Comparison of ENCODE assay signal across 8 mouse cellular contexts in genomic region chr16:31233167-31233498, GRCm38 (mm10). TPM values are rescaled to one million over a fixed set of nuclear protein-coding genes. Genes with fewer than 3 reads are reported as not detected.
A peak's percentile ranks its signal among the peaks of the same experiment; 100 is the strongest.
DNase-seq lines count a peak whose midpoint lies in the region; ATAC-seq lines count a peak whose summit lies in the region.

No protein-coding gene starts in this region.

- H3K27ac ChIP-seq in forebrain, embryonic 14.5 days (ENCODE audit: low read depth, low read length): no peak overlapping the region
- no peak overlapping the region for H3K27ac ChIP-seq in forebrain, embryonic 11.5 days (ENCODE audit: low read depth, low read length)
- H3K27ac ChIP-seq in lung, embryonic 15.5 days: no peak overlapping the region
- H3K27ac ChIP-seq in intestine, embryonic 16.5 days (ENCODE audit: low read length): no peak overlapping the region
- H3K27ac ChIP-seq in neural tube, embryonic 14.5 days (ENCODE audit: low read depth, low read length): no peak overlapping the region

- 67% methylated on average over 4 of the region's 4 CpGs for WGBS in forebrain, embryonic 14.5 days
- 63% methylated on average over 4 of the region's 4 CpGs for WGBS in forebrain, embryonic 11.5 days
- 17% methylated on average over 4 of the region's 4 CpGs for WGBS in lung, embryonic 15.5 days
- 17% methylated on average over 4 of the region's 4 CpGs for WGBS in intestine, embryonic 16.5 days
- 36% methylated on average over 4 of the region's 4 CpGs for WGBS in neural tube, embryonic 14.5 days

- no peak overlapping the region for H3K9ac ChIP-seq in forebrain, embryonic 14.5 days (ENCODE audit: low read length)
- no peak overlapping the region for H3K9ac ChIP-seq in forebrain, embryonic 11.5 days (ENCODE audit: low read length)
- no peak overlapping the region for H3K9ac ChIP-seq in lung, embryonic 15.5 days
- no peak overlapping the region; the same call in 1 of the 2 replicates for H3K9ac ChIP-seq in intestine, embryonic 16.5 days (ENCODE audit: low read depth, low read length)
- no peak overlapping the region for H3K9ac ChIP-seq in neural tube, embryonic 14.5 days (replicated peaks; ENCODE audit: low read depth, low read length)

- no peaks in the 10 kb centered on the region for H3K9me3 ChIP-seq in forebrain, embryonic 14.5 days (replicated peaks; ENCODE audit: control insufficient read depth, low read length)
- no peaks in the 10 kb centered on the region for H3K9me3 ChIP-seq in forebrain, embryonic 11.5 days (ENCODE audit: control insufficient read depth, low read length)
- no peaks in the 10 kb centered on the region for H3K9me3 ChIP-seq in lung, embryonic 15.5 days
- H3K9me3 ChIP-seq in intestine, embryonic 16.5 days (ENCODE audit: control insufficient read depth, low read length): 0 out of 2 replicates have a peak, but pooled peaks cover 3% of the 10 kb centered on the region
- no peaks in the 10 kb centered on the region for H3K9me3 ChIP-seq in neural tube, embryonic 14.5 days (ENCODE audit: control insufficient read depth, low read length)

- peaks cover 8% of the 10 kb centered on the region for H3K4me1 ChIP-seq in forebrain, embryonic 14.5 days (ENCODE audit: control insufficient read depth, insufficient read depth, low read length)
- no peaks in the 10 kb centered on the region for H3K4me1 ChIP-seq in forebrain, embryonic 11.5 days (replicated peaks; ENCODE audit: control insufficient read depth, insufficient read depth, low read length)
- H3K4me1 ChIP-seq in lung, embryonic 15.5 days: peaks cover 13% of the 10 kb centered on the region
- H3K4me1 ChIP-seq in intestine, embryonic 16.5 days (ENCODE audit: control insufficient read depth, insufficient read depth, low read length): peaks cover 15% of the 10 kb centered on the region
- H3K4me1 ChIP-seq in neural tube, embryonic 14.5 days (ENCODE audit: control insufficient read depth, insufficient read depth, low read length): no peaks in the 10 kb centered on the region

- H3K27me3 ChIP-seq in forebrain, embryonic 14.5 days (replicated peaks; ENCODE audit: control insufficient read depth, insufficient read depth, low read length): no peaks in the 10 kb centered on the region
- H3K27me3 ChIP-seq in forebrain, embryonic 11.5 days (ENCODE audit: control insufficient read depth, insufficient read depth, low read length): no peaks in the 10 kb centered on the region
- 0 out of 2 replicates have a peak, but pooled peaks cover 7% of the 10 kb centered on the region for H3K27me3 ChIP-seq in lung, embryonic 15.5 days
- no peaks in the 10 kb centered on the region for H3K27me3 ChIP-seq in intestine, embryonic 16.5 days (replicated peaks; ENCODE audit: control insufficient read depth, insufficient read depth, low read length)
- H3K27me3 ChIP-seq in neural tube, embryonic 14.5 days (ENCODE audit: control insufficient read depth, insufficient read depth, low read length): no peaks in the 10 kb centered on the region

- no peak for DNase-seq in forebrain, embryonic 14.5 days (ENCODE audit: low spot score)
- DNase-seq in forebrain, embryonic 11.5 days (ENCODE audit: low spot score): no peak
- DNase-seq in lung, postnatal 4 days: no peak
- DNase-seq in cerebellum, adult 9-10 months: no peak
- DNase-seq in right cerebral cortex, adult 2 months (ENCODE audit: low spot score in 2 of 2): no peak

- H3K4me3 ChIP-seq in forebrain, embryonic 14.5 days (ENCODE audit: low read depth, low read length): no peak overlapping the region
- H3K4me3 ChIP-seq in forebrain, embryonic 11.5 days (ENCODE audit: low read depth, low read length): no peak overlapping the region
- H3K4me3 ChIP-seq in lung, embryonic 15.5 days: 0 out of 2 replicates have a peak overlapping the region, but pooled peaks have one; percentile 6
- H3K4me3 ChIP-seq in intestine, embryonic 16.5 days (ENCODE audit: low read length): peak overlapping the region; percentile 17
- H3K4me3 ChIP-seq in neural tube, embryonic 14.5 days (ENCODE audit: low read depth, low read length): no peak overlapping the region

- H3K36me3 ChIP-seq in forebrain, embryonic 14.5 days (ENCODE audit: control insufficient read depth, insufficient read depth, low read length): no peaks in the 10 kb centered on the region
- no peaks in the 10 kb centered on the region for H3K36me3 ChIP-seq in forebrain, embryonic 11.5 days (ENCODE audit: control insufficient read depth, insufficient read depth, low read length)
- H3K36me3 ChIP-seq in lung, embryonic 15.5 days: no peaks in the 10 kb centered on the region
- no peaks in the 10 kb centered on the region for H3K36me3 ChIP-seq in intestine, embryonic 16.5 days (ENCODE audit: control insufficient read depth, insufficient read depth, low read length)
- H3K36me3 ChIP-seq in neural tube, embryonic 14.5 days (ENCODE audit: control insufficient read depth, insufficient read depth, low read length): no peaks in the 10 kb centered on the region

- peak overlapping the region; percentile 29; the same call in 1 of the 2 replicates for H3K4me2 ChIP-seq in forebrain, embryonic 14.5 days (ENCODE audit: low read length)
- H3K4me2 ChIP-seq in forebrain, embryonic 11.5 days (ENCODE audit: low read depth, low read length, severe bottlenecking): no peak overlapping the region
- H3K4me2 ChIP-seq in lung, embryonic 15.5 days: peak overlapping the region; percentile 48
- H3K4me2 ChIP-seq in intestine, embryonic 16.5 days (ENCODE audit: low read depth, low read length): peak overlapping the region; percentile 32
- peak overlapping the region; percentile 17; the same call in 1 of the 2 replicates for H3K4me2 ChIP-seq in neural tube, embryonic 14.5 days (ENCODE audit: low read depth, low read length)

- no peak for ATAC-seq in forebrain, embryonic 14.5 days
- no peak for ATAC-seq in forebrain, embryonic 11.5 days (replicated peaks; ENCODE audit: low FRiP score)
- no peak for ATAC-seq in lung, embryonic 15.5 days (ENCODE audit: borderline replicate concordance, extremely low read depth, low FRiP score, low TSS enrichment)
- ATAC-seq in intestine, embryonic 16.5 days: no peak
- no peak for ATAC-seq in neural tube, embryonic 14.5 days (ENCODE audit: low read depth)

RNA-seq across cellular contexts. Expression of gene Acap2, which starts 32.1 kb away (rescaled TPM):
- polyA plus RNA-seq in forebrain, embryonic 14.5 days (2014; fragmentation: Nextera tagmentation; extraction: Ambion mirVana): 11.3 and 15.1 TPM in 2 replicates
- 24.8 and 29.5 TPM in 2 replicates for polyA plus RNA-seq in forebrain, embryonic 11.5 days (2014; fragmentation: Nextera tagmentation; extraction: Ambion mirVana)
- 24.6 and 27.2 TPM in 2 replicates for polyA plus RNA-seq in lung, embryonic 15.5 days (2015; fragmentation: Nextera tagmentation; extraction: Ambion mirVana)
- 14.7 and 17.7 TPM in 2 replicates for polyA plus RNA-seq in intestine, embryonic 16.5 days (2015; fragmentation: Nextera tagmentation; extraction: Ambion mirVana)
- polyA plus RNA-seq in neural tube, embryonic 14.5 days (2014; fragmentation: Nextera tagmentation; extraction: Ambion mirVana): 17.7 and 18.4 TPM in 2 replicates

RNA-seq across cellular contexts. Expression of gene Ppp1r2, which starts 41.9 kb away (rescaled TPM):
- polyA plus RNA-seq in forebrain, embryonic 14.5 days (2014; fragmentation: Nextera tagmentation; extraction: Ambion mirVana): 89.0 and 90.5 TPM in 2 replicates
- polyA plus RNA-seq in forebrain, embryonic 11.5 days (2014; fragmentation: Nextera tagmentation; extraction: Ambion mirVana): 109 and 110 TPM in 2 replicates
- polyA plus RNA-seq in lung, embryonic 15.5 days (2015; fragmentation: Nextera tagmentation; extraction: Ambion mirVana): 107 TPM in 2 replicates
- 76.2 and 84.2 TPM in 2 replicates for polyA plus RNA-seq in intestine, embryonic 16.5 days (2015; fragmentation: Nextera tagmentation; extraction: Ambion mirVana)
- 92.3 and 178 TPM in 2 replicates for polyA plus RNA-seq in neural tube, embryonic 14.5 days (2014; fragmentation: Nextera tagmentation; extraction: Ambion mirVana)

Comparison
In these comparisons a context has a peak if more than half of its experiments do, and no peak if none do; other contexts are left out.
1. H3K4me3 ChIP-seq: peak in lung, embryonic 15.5 days (single experiment) and intestine, embryonic 16.5 days (single experiment); none in forebrain, embryonic 14.5 days (single experiment), forebrain, embryonic 11.5 days (single experiment) and neural tube, embryonic 14.5 days (single experiment).